Mouse (Mus musculus) kidney, embryonic 14.5 days (tissue): Measurements from ENCODE around the gene Clec10a. TPM values are rescaled to one million over a fixed set of nuclear protein-coding genes. Genes with fewer than 3 reads are reported as not detected.
A peak's percentile ranks its signal among the peaks of the same experiment; 100 is the strongest.

Experiments
- ATAC-seq: fragments of 200-750 bp; cut with Nextera tagmentation; 2 replicates; pipeline ENCODE4 v1.8.0; 2017; ENCODE audit warnings: moderate number of reproducible peaks, mild to moderate bottlenecking, moderate TSS enrichment, moderate library complexity; ENCODE audit not compliant: low FRiP score, low TSS enrichment
- H3K27ac ChIP-seq: fragments of 300-500 bp; sonication (generic); 2 replicates; pipeline ENCODE4 v1.5.1; 2014; ENCODE audit warnings: low read depth, mild to moderate bottlenecking, low read length, moderate library complexity, mixed read lengths
- H3K27me3 ChIP-seq: fragments of 300-500 bp; sonication (generic); 2 replicates; pipeline ENCODE4 v1.6.1; 2014; ENCODE audit warnings: mild to moderate bottlenecking, low read length; ENCODE audit not compliant: control insufficient read depth, insufficient read depth
- H3K36me3 ChIP-seq: fragments of 300-500 bp; sonication (generic); 2 replicates; pipeline ENCODE4 v1.6.1; 2014; ENCODE audit warnings: low read length, mixed read lengths; ENCODE audit not compliant: control insufficient read depth, insufficient read depth
- H3K4me1 ChIP-seq: fragments of 300-500 bp; sonication (generic); 2 replicates; pipeline ENCODE4 v1.6.1; 2014; ENCODE audit warnings: low read length, mixed read lengths; ENCODE audit not compliant: control insufficient read depth, insufficient read depth
- H3K4me2 ChIP-seq: fragments of 300-500 bp; sonication (generic); replicated peaks from 2 replicates; pipeline ENCODE4 v1.6.1; 2014; ENCODE audit warnings: low read depth, mild to moderate bottlenecking, low read length
- H3K4me3 ChIP-seq: fragments of 300-500 bp; sonication (generic); 2 replicates; pipeline ENCODE4 v1.5.1; 2014; ENCODE audit warnings: mild to moderate bottlenecking, low read length
- H3K9ac ChIP-seq: fragments of 300-500 bp; sonication (generic); 2 replicates; pipeline ENCODE4 v1.6.1; 2014; ENCODE audit warnings: low read depth, mild to moderate bottlenecking, low read length, moderate library complexity
- H3K9me3 ChIP-seq: fragments of 300-500 bp; sonication (generic); 2 replicates; pipeline ENCODE4 v1.6.1; 2016; ENCODE audit warnings: low read length; ENCODE audit not compliant: control insufficient read depth
- WGBS: fragments of 180-500 bp; shearing (Covaris S2); extraction: QIAGEN DNeasy Blood & Tissue Kit; methylation state at CpG from one replicate; pipeline ENCODE4 v1.1.7; 2014; 5-methylcytosine and 5-hydroxymethylcytosine counted together
- polyA plus RNA-seq: library from polyadenylated mRNA; unstranded; fragments of >200 nt; fragmentation: Nextera tagmentation; extraction: Ambion mirVana; gene quantifications from 2 replicates; pipeline ENCODE4 v1.2.1, GENCODE M21; 2014

Clec10a gene
- polyA plus RNA-seq, 1 experiment from 2014 or later, result 0.57 TPM

DNA sequence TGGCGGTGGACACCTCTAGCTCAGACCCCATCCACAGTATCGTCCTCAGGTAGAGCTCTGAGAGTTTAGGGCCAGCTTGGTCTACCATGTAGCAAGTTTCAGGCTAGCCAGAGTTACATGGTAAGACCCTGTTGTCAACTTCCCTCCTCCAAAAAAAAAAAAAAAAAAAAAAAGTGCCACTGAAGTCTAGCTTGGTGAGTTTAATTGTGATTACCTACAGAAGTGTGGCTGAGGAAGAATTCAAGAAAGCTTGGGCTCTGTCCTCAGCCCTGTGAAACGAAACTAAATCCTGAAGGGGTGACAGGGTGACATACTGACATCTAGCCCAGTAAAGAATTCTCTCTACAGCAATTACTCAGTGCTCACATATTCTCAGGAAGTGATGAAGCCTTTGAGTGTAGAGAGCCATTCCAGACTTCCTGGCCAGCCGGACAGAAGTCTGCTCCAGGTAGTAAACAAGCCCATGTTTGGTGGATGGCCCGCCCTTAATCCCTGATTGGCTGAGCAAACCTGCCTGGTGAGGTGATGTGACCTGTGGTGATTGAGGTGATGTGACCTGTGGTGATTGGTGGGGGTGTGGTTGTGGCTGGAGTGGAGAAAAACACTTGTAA is 52.9 kb downstream of the Clec10a start:
- H3K9me3 ChIP-seq, result no peaks in the 10 kb centered on the region
- peaks cover 7% of the 10 kb centered on the region; the same call in 1 of the 2 replicates for H3K4me1 ChIP-seq
- H3K36me3 ChIP-seq, result no peaks in the 10 kb centered on the region
- H3K9ac ChIP-seq, result no peak overlapping the region
- no peak overlapping the region for H3K4me2 ChIP-seq
- H3K27ac ChIP-seq, result no peak overlapping the region
- no peak overlapping the region for H3K4me3 ChIP-seq
- ATAC-seq, result no peak
- WGBS, result 67% methylated on average over 5 of the region's 5 CpGs
- H3K27me3 ChIP-seq, result peaks cover 8% of the 10 kb centered on the region

DNA sequence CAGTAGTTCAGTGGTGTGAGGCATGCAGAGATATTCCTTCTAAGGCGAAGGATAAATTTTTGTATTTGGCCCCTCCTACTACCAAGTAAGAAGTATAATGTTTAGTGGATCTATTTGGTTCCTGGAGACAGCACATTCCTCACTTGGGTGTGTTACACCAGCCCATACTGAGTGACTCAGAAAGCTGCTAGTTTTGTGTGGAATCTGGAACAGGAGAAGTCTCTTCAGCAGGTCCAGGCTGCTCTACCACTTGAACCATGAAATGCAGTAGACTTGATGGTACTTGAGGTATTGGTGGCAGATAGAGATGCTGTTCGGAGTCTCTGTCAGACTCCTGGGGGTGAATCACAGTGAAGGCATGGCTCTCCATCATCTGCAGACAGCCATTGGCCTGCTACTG is 54.7 kb downstream of the Clec10a start:
- peaks cover 25% of the 10 kb centered on the region; the same call in 1 of the 2 replicates for H3K4me1 ChIP-seq
- no peak overlapping the region for H3K4me2 ChIP-seq
- no peak for ATAC-seq
- no peaks in the 10 kb centered on the region for H3K36me3 ChIP-seq
- H3K27me3 ChIP-seq, result peaks cover 26% of the 10 kb centered on the region
- H3K27ac ChIP-seq, result no peak overlapping the region
- WGBS, result 90% methylated on average over 2 of the region's 2 CpGs
- H3K9ac ChIP-seq, result no peak overlapping the region
- H3K4me3 ChIP-seq, result no peak overlapping the region
- no peaks in the 10 kb centered on the region for H3K9me3 ChIP-seq

- no peak overlapping the region for H3K4me2 ChIP-seq
- H3K9me3 ChIP-seq, result no peaks in the 10 kb centered on the region
- H3K4me3 ChIP-seq, result no peak overlapping the region
- no peaks in the 10 kb centered on the region for H3K36me3 ChIP-seq
- peaks cover 35% of the 10 kb centered on the region for H3K27me3 ChIP-seq
- no peak overlapping the region for H3K27ac ChIP-seq
- H3K9ac ChIP-seq, result no peak overlapping the region
- WGBS, result 80% methylated on average over 6 of the region's 6 CpGs
- peaks cover 25% of the 10 kb centered on the region; the same call in 1 of the 2 replicates for H3K4me1 ChIP-seq
- no peak for ATAC-seq
Measured at GRCm38 (mm10) chr11:70211972-70212371, 56.0 kb downstream of the Clec10a start.

DNA sequence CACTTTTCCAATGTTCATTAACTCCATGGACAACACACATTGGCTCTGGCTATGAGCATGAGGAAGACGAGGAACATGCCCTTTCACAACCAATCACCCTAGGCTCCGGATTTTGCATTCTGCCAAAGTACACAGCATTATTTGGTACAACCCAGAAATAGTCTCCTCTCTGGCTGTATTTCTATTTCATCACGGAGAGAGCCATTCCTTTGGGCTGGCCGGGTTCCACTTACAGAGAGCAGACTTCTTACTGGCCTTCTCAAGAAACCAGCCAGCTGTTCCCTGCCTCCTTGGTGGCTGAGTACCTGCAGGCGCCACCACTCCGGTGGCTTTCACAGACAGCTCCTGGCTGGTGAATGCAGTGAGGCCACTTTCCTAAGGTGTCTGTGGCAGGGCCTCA is 56.4 kb downstream of the Clec10a start, which contains the start of gene Slc16a11:
Gene Slc16a11, plus strand, starts transcription at position 330 of the 400 bp plus-strand sequence.
- H3K9ac ChIP-seq, result no peak within 1 kb of the TSS
- H3K36me3 ChIP-seq, result no peaks in the 10 kb centered on the region
- H3K27ac ChIP-seq, result no peak within 1 kb of the TSS
- H3K4me3 ChIP-seq, result peak within 1 kb of the TSS; percentile 30
- peaks cover 25% of the 10 kb centered on the region; the same call in 1 of the 2 replicates for H3K4me1 ChIP-seq
- H3K27me3 ChIP-seq, result peaks cover 35% of the 10 kb centered on the region
- ATAC-seq, result no peak
- no peaks in the 10 kb centered on the region for H3K9me3 ChIP-seq
- 59% methylated on average over 6 of the region's 6 CpGs for WGBS
- H3K4me2 ChIP-seq, result peak within 1 kb of the TSS; percentile 57; the same call in 1 of the 2 replicates

- Histone ChIP-seq H3K27ac (no peak overlapping the region), H3K4me3 (no peak overlapping the region), H3K36me3 (no peaks in the 10 kb centered on the region), H3K4me2 (peak overlapping the region; percentile 57; the same call in 1 of the 2 replicates), H3K4me1 (peaks cover 25% of the 10 kb centered on the region; the same call in 1 of the 2 replicates), H3K27me3 (peaks cover 37% of the 10 kb centered on the region), H3K9ac (no peak overlapping the region), H3K9me3 (no peaks in the 10 kb centered on the region)
- ATAC-seq, result no peak
- 8% methylated on average over 9 of the region's 9 CpGs for whole genome bisulfite sequencing
Measured at GRCm38 (mm10) chr11:70212896-70213295, 56.9 kb downstream of the Clec10a start.

DNA sequence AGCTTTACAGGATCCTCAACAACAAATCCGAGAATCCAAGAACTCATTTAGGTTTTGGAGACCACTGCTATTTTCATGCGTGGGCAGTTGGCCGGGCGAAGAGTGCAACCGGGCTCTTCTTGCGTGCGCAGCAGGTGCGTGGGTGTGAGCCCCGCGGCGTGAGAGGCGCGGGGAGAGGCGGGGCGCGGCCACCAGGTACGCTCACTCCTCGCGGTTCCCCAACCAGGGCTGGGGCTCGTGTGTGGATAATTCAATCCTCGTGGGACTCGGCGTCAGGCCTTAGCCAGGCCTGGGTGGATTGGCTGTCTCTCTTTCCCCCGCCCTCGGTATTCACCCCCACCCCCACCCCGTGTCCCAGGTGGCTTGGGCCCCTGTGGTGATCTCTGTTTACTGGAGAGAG is 57.7 kb downstream of the Clec10a start:
- Histone ChIP-seq H3K36me3 (no peaks in the 10 kb centered on the region), H3K4me2 (peak overlapping the region; percentile 57), H3K27ac (no peak overlapping the region), H3K9me3 (no peaks in the 10 kb centered on the region), H3K9ac (peak overlapping the region; percentile 45; the same call in 1 of the 2 replicates), H3K4me3 (peak overlapping the region; percentile 30), H3K27me3 (peaks cover 40% of the 10 kb centered on the region), H3K4me1 (peaks cover 25% of the 10 kb centered on the region; the same call in 1 of the 2 replicates)
- no peak for ATAC-seq
- WGBS, result 5% methylated on average over 24 of the region's 26 CpGs

DNA sequence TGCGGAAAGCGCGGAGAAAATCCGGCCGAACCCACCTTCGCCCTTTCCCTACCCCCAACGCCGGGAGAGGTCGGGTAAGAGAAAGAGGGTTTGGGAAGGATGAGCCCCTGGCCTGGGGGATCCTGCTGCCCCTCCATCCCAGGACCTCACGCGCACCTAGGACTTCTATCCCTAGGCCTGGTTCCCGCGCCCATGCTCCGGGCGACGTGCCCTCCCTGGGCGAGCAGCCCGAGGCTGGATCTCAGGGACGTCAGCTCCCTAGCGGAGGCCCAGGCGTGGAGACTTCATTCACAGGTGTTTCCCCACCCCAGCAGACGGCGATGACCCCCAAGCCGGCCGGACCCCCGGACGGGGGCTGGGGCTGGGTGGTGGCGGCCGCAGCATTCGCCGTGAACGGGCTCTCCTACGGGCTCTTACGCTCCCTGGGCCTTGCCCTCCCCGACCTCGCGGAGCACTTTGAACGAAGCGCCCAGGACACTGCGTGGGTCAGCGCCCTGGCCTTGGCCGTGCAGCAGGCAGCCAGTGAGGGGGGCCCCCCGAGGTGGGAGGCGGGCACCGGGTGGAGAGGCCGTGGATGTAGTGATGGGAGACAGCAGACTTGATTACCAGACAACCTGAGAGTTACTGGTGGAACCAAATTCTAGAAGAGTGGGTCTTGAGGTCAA is 58.3 kb downstream of the Clec10a start:
- H3K9ac ChIP-seq, result peak overlapping the region; percentile 45
- H3K4me1 ChIP-seq, result peaks cover 25% of the 10 kb centered on the region; the same call in 1 of the 2 replicates
- 1% methylated on average over 46 of the region's 46 CpGs for WGBS
- H3K27ac ChIP-seq, result no peak overlapping the region
- peak overlapping the region; percentile 30 for H3K4me3 ChIP-seq
- peaks cover 40% of the 10 kb centered on the region for H3K27me3 ChIP-seq
- no peaks in the 10 kb centered on the region for H3K36me3 ChIP-seq
- peak overlapping the region; percentile 57 for H3K4me2 ChIP-seq
- H3K9me3 ChIP-seq, result no peaks in the 10 kb centered on the region
- ATAC-seq, result peak; percentile 50

- no peaks in the 10 kb centered on the region for H3K36me3 ChIP-seq
Measured at GRCm38 (mm10) chr11:70214856-70215209, 58.8 kb downstream of the Clec10a start.

DNA sequence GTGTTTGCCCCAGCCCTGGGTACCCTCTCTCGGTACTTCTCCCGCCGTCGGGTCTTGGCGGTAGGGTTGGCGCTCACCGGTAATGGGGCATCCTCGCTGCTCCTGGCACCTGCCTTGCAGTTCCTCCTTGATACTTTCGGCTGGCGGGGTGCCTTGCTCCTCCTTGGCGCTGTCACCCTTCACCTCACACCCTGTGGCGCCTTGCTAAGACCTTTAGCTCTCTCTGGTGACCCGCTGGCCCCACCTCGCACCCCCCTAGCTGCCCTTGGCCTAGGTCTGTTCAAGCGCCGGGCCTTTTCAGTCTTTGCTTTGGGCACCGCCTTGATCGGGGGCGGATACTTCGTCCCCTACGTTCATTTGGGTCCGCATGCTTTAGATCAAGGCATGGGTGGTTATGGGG is 59.3 kb downstream of the Clec10a start:
- WGBS, result 11% methylated on average over 22 of the region's 22 CpGs
- Histone ChIP-seq H3K9ac (no peak overlapping the region), H3K4me1 (peaks cover 25% of the 10 kb centered on the region; the same call in 1 of the 2 replicates), H3K27me3 (peaks cover 40% of the 10 kb centered on the region), H3K27ac (no peak overlapping the region), H3K36me3 (no peaks in the 10 kb centered on the region), H3K4me2 (peak overlapping the region; percentile 57; the same call in 1 of the 2 replicates), H3K9me3 (no peaks in the 10 kb centered on the region), H3K4me3 (peak overlapping the region; percentile 4; the same call in 1 of the 2 replicates)
- ATAC-seq, result no peak

More at GRCm38 (mm10) chr11:70214856-70215209, 58.8 kb downstream of the Clec10a start:
- Histone ChIP-seq H3K4me3 (peak overlapping the region; percentile 30), H3K4me2 (peak overlapping the region; percentile 57), H3K27ac (no peak overlapping the region), H3K9ac (no peak overlapping the region), H3K9me3 (no peaks in the 10 kb centered on the region), H3K4me1 (peaks cover 25% of the 10 kb centered on the region; the same call in 1 of the 2 replicates), H3K27me3 (peaks cover 40% of the 10 kb centered on the region)
- ATAC-seq, result peak; percentile 12
- WGBS, result 4% methylated on average over 18 of the region's 18 CpGs
